Mouse (Mus musculus) retina, embryonic 14.5 days (tissue): ENCODE measurements at regions not wholly inside any gene's neighbourhood (a gene's known extent, or its start where the extent isn't known, plus 50 kb on each side); places are given as distances from the start of the nearest gene placed in this dataset.

Experiments
- DNase-seq: peaks from one replicate; pipeline ENCODE4 v3.0.0-alpha.2; 2015; ENCODE audit warnings: low spot score

- no peak for DNase-seq
Measured at GRCm38 (mm10) chr15:17289221-17289620, 560.7 kb downstream of the Cdh9 start.
